Mouse (Mus musculus) erythroblast, embryonic 14.5 days (primary cell): ENCODE measurements around the gene Pde6g.

Experiments used
- GATA1 ChIP-seq: IDR thresholded peaks from 2 replicates; pipeline ENCODE4 v1.6.1; 2012; ENCODE audit warnings: low read length, inconsistent platforms, mixed read lengths
- TAL1 ChIP-seq: IDR thresholded peaks from 3 replicates; pipeline ENCODE4 v1.6.1; 2012; ENCODE audit warnings: low read length, inconsistent platforms, mixed read lengths

GRCm38 (mm10) chr11:120491317-120492023, 38.2 kb upstream of the Pde6g start, which contains the start of gene Slc25a10:
- TF ChIP-seq TAL1, result no peak
- no peak for TF ChIP-seq GATA1
